Mouse (Mus musculus): ENCODE measurements around the gene Cntrob. TPM values are rescaled to one million over a fixed set of nuclear protein-coding genes. Genes with fewer than 3 reads are reported as not detected.
A peak's percentile ranks its signal among the peaks of the same experiment; 100 is the strongest.

The Cntrob gene
- polyA plus RNA-seq, 1 experiment from 2014 or later = 8.6 TPM

DNA sequence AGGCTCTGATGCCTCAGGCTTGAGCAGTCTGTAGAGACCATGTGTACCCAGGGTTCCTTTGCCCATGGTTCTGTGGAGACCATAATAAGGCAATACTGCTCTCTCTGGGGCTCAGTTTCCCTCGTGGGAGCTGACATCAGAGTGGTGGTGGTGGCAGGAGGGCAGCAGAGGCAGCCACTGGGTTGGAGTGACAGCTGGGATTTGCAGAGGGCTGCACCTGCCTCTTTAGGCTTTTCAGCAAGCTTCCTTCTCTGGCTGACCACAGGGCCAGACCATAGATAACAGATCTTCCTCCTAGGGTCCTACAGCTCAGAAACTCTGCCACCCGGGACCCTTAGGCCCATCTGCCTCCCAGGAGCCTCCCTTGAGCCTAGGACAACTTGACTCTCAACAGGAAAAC lies 66.5 kb downstream of the Cntrob start:
- no peaks in the 10 kb centered on the region for H3K36me3 ChIP-seq (ENCODE audit: control insufficient read depth, insufficient read depth, low read length)
- no peak for ATAC-seq (ENCODE audit: insufficient number of reproducible peaks, insufficient read depth, low FRiP score, low read depth)
- H3K4me2 ChIP-seq (ENCODE audit: low read length) = no peak overlapping the region
- H3K27ac ChIP-seq (replicated peaks in 1 of 2; ENCODE audit: control insufficient read depth in 1 of 2, insufficient read depth in 1 of 2, low read depth in 2 of 2, low read length in 2 of 2) = no peak overlapping the region
- WGBS = 61% methylated on average over 2 of the region's 2 CpGs
- H3K4me3 ChIP-seq (ENCODE audit: control insufficient read depth in 1 of 2, insufficient read depth in 1 of 2, low read depth in 1 of 2, low read length in 2 of 2) = no peak overlapping the region
- no peaks in the 10 kb centered on the region for H3K9me3 ChIP-seq (ENCODE audit: control insufficient read depth, low read length)
- H3K9ac ChIP-seq (ENCODE audit: low read length) = no peak overlapping the region
- H3K27me3 ChIP-seq (ENCODE audit: control insufficient read depth, insufficient read depth, low read length) = no peaks in the 10 kb centered on the region
- peaks cover 6 to 10% of the 10 kb centered on the region in 2 experiments for H3K4me1 ChIP-seq (ENCODE audit: control insufficient read depth in 2 of 2, insufficient read depth in 2 of 2, low read length in 2 of 2)

- Histone ChIP-seq H3K4me2 (ENCODE audit: low read length) (no peak overlapping the region), H3K27me3 (ENCODE audit: control insufficient read depth, insufficient read depth, low read length) (no peaks in the 10 kb centered on the region), H3K9me3 (ENCODE audit: control insufficient read depth, low read length) (no peaks in the 10 kb centered on the region), H3K9ac (ENCODE audit: low read length) (no peak overlapping the region), H3K4me1 (ENCODE audit: control insufficient read depth in 2 of 2, insufficient read depth in 2 of 2, low read length in 2 of 2) (peaks cover 6 to 10% of the 10 kb centered on the region in 2 experiments), H3K36me3 (ENCODE audit: control insufficient read depth, insufficient read depth, low read length) (no peaks in the 10 kb centered on the region), H3K27ac (replicated peaks in 1 of 2; ENCODE audit: control insufficient read depth in 1 of 2, insufficient read depth in 1 of 2, low read depth in 2 of 2, low read length in 2 of 2) (no peak overlapping the region), H3K4me3 (ENCODE audit: control insufficient read depth in 1 of 2, insufficient read depth in 1 of 2, low read depth in 1 of 2, low read length in 2 of 2) (no peak overlapping the region)
- WGBS = 86% methylated on average over 5 of the region's 5 CpGs
- ATAC-seq (ENCODE audit: insufficient number of reproducible peaks, insufficient read depth, low FRiP score, low read depth) = no peak
Measured at GRCm38 (mm10) chr11:69254808-69255207, 68.8 kb downstream of the Cntrob start.

- WGBS = 6% methylated on average over 9 of the region's 9 CpGs
- no peaks in the 10 kb centered on the region for H3K36me3 ChIP-seq (ENCODE audit: control insufficient read depth, insufficient read depth, low read length)
- H3K27ac ChIP-seq (replicated peaks in 1 of 2; ENCODE audit: control insufficient read depth in 1 of 2, insufficient read depth in 1 of 2, low read depth in 2 of 2, low read length in 2 of 2) = peak overlapping the region; percentile 34 to 53; a peak in 3 of 4 replicates
- peaks cover 6 to 10% of the 10 kb centered on the region in 2 experiments for H3K4me1 ChIP-seq (ENCODE audit: control insufficient read depth in 2 of 2, insufficient read depth in 2 of 2, low read length in 2 of 2)
- peak overlapping the region; percentile 60 for H3K4me2 ChIP-seq (ENCODE audit: low read length)
- no peaks in the 10 kb centered on the region for H3K9me3 ChIP-seq (ENCODE audit: control insufficient read depth, low read length)
- ATAC-seq (ENCODE audit: insufficient number of reproducible peaks, insufficient read depth, low FRiP score, low read depth) = 0 out of 2 replicates have a peak, but pooled peaks have one; percentile 33
- peak overlapping the region; percentile 44 for H3K9ac ChIP-seq (ENCODE audit: low read length)
- peak overlapping the region; percentile 7 to 11; a peak in 1 of 4 replicates for H3K4me3 ChIP-seq (ENCODE audit: control insufficient read depth in 1 of 2, insufficient read depth in 1 of 2, low read depth in 1 of 2, low read length in 2 of 2)
- H3K27me3 ChIP-seq (ENCODE audit: control insufficient read depth, insufficient read depth, low read length) = no peaks in the 10 kb centered on the region
Measured at GRCm38 (mm10) chr11:69253131-69253530, 70.4 kb downstream of the Cntrob start.

GRCm38 (mm10) chr11:69251953-69252352 lies 71.6 kb downstream of the Cntrob start:
- ATAC-seq (ENCODE audit: insufficient number of reproducible peaks, insufficient read depth, low FRiP score, low read depth) = no peak
- 82% methylated on average over 7 of the region's 7 CpGs for WGBS

GRCm38 (mm10) chr11:69251135-69251842 lies 72.3 kb downstream of the Cntrob start:
- Histone ChIP-seq H3K27me3 (ENCODE audit: control insufficient read depth, insufficient read depth, low read length) (no peaks in the 10 kb centered on the region), H3K27ac (replicated peaks in 1 of 2; ENCODE audit: control insufficient read depth in 1 of 2, insufficient read depth in 1 of 2, low read depth in 2 of 2, low read length in 2 of 2) (no peak overlapping the region), H3K4me3 (ENCODE audit: control insufficient read depth in 1 of 2, insufficient read depth in 1 of 2, low read depth in 1 of 2, low read length in 2 of 2) (no peak overlapping the region), H3K4me1 (ENCODE audit: control insufficient read depth in 2 of 2, insufficient read depth in 2 of 2, low read length in 2 of 2) (peaks cover 10 to 15% of the 10 kb centered on the region in 2 experiments), H3K9ac (ENCODE audit: low read length) (no peak overlapping the region), H3K4me2 (ENCODE audit: low read length) (no peak overlapping the region), H3K36me3 (ENCODE audit: control insufficient read depth, insufficient read depth, low read length) (no peaks in the 10 kb centered on the region), H3K9me3 (ENCODE audit: control insufficient read depth, low read length) (no peaks in the 10 kb centered on the region)
- WGBS = 56% methylated on average over 14 of the region's 14 CpGs
- ATAC-seq (ENCODE audit: insufficient number of reproducible peaks, insufficient read depth, low FRiP score, low read depth) = no peak

More at GRCm38 (mm10) chr11:69251953-69252352, 71.6 kb downstream of the Cntrob start:
- H3K9me3 ChIP-seq (ENCODE audit: control insufficient read depth, low read length) = no peaks in the 10 kb centered on the region
- no peaks in the 10 kb centered on the region for H3K27me3 ChIP-seq (ENCODE audit: control insufficient read depth, insufficient read depth, low read length)
- H3K4me2 ChIP-seq (ENCODE audit: low read length) = no peak overlapping the region
- H3K36me3 ChIP-seq (ENCODE audit: control insufficient read depth, insufficient read depth, low read length) = no peaks in the 10 kb centered on the region
- H3K9ac ChIP-seq (ENCODE audit: low read length) = no peak overlapping the region
- no peak overlapping the region for H3K27ac ChIP-seq (replicated peaks in 1 of 2; ENCODE audit: control insufficient read depth in 1 of 2, insufficient read depth in 1 of 2, low read depth in 2 of 2, low read length in 2 of 2)
- no peak overlapping the region for H3K4me3 ChIP-seq (ENCODE audit: control insufficient read depth in 1 of 2, insufficient read depth in 1 of 2, low read depth in 1 of 2, low read length in 2 of 2)
- H3K4me1 ChIP-seq (ENCODE audit: control insufficient read depth in 2 of 2, insufficient read depth in 2 of 2, low read length in 2 of 2) = peaks cover 6 to 10% of the 10 kb centered on the region in 2 experiments

- Histone ChIP-seq H3K27me3 (ENCODE audit: control insufficient read depth, insufficient read depth, low read length) (no peaks in the 10 kb centered on the region), H3K4me3 (ENCODE audit: control insufficient read depth in 1 of 2, insufficient read depth in 1 of 2, low read depth in 1 of 2, low read length in 2 of 2) (no peak overlapping the region), H3K9ac (ENCODE audit: low read length) (no peak overlapping the region), H3K27ac (replicated peaks in 1 of 2; ENCODE audit: control insufficient read depth in 1 of 2, insufficient read depth in 1 of 2, low read depth in 2 of 2, low read length in 2 of 2) (no peak overlapping the region), H3K4me2 (ENCODE audit: low read length) (no peak overlapping the region), H3K9me3 (ENCODE audit: control insufficient read depth, low read length) (no peaks in the 10 kb centered on the region), H3K36me3 (ENCODE audit: control insufficient read depth, insufficient read depth, low read length) (no peaks in the 10 kb centered on the region), H3K4me1 (ENCODE audit: control insufficient read depth in 2 of 2, insufficient read depth in 2 of 2, low read length in 2 of 2) (peaks cover 13 to 26% of the 10 kb centered on the region in 2 experiments)
- no peak for ATAC-seq (ENCODE audit: insufficient number of reproducible peaks, insufficient read depth, low FRiP score, low read depth)
- 84% methylated on average over 5 of the region's 5 CpGs for WGBS
Measured at GRCm38 (mm10) chr11:69250106-69250505, 73.5 kb downstream of the Cntrob start.
